Mouse (Mus musculus): ENCODE measurements around the gene Lypd6b.

The Lypd6b gene

DNA sequence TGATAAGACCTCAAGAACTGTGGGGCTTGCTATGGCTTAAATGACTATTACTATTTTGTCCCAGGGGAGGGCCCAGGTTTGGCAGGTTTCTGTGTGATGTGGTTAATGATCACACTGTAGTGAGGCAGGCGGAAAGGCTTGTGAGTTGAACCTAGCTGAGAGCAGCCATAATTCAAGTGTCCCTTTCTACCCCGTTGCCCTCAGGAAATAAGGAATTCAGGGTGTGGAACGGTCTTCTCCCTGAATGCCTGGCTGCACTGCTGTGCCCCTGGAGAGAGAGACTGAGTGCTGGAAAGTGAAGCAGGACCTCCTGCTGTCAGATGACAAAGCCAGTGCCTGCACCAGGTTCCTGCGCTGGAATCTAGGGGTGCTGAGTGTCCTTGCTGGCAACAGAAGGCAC lies 40.3 kb downstream of the Lypd6b start:
- WGBS, result 68% methylated on average over 4 of the region's 4 CpGs

DNA sequence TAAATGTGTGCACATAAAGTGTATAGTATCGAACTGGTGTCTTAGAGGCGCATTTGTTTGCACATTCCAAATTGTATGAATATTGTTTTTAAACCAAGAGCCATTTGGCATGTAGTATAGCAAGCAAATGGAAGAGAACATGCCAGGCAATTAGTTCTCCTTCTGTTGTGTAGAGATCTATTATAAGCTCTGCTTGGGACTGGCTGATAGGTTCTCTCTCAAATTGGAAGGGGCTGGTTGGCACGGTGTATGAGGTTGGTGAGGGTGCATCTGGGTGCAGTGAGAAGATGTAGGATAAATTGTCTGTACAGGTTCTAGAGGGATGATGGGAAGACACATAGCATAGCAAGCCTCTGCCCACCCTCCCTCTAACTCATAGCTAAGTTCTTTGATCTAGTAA lies 42.9 kb downstream of the Lypd6b start:
- 75% methylated on average over 3 of the region's 3 CpGs for WGBS

DNA sequence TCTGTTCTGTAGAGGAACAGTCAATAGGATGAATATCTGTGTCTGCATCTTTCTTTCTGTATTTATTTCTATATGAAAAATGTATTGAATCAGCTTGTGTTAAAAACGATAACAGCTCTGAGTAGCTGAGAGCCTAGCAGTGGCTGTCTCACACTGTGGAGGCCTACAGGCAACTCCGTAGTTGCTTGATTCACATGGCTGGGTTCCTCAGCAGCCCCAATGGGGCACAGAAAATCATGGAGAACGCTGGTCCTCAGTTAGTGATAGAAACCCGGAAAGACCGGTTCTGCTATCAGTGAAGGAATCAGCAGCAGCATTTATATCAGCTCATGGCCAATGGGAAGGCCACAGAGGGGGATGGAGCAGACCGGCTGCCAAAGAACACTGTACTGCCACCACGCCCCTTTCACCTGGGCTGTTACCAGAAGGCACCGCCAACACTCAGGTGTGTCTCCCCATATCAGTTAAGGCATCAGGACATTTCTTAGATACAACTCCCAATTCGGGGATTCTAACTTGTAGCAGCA lies 44.9 kb downstream of the Lypd6b start:
- 89% methylated on average over 9 of the region's 9 CpGs for WGBS

DNA sequence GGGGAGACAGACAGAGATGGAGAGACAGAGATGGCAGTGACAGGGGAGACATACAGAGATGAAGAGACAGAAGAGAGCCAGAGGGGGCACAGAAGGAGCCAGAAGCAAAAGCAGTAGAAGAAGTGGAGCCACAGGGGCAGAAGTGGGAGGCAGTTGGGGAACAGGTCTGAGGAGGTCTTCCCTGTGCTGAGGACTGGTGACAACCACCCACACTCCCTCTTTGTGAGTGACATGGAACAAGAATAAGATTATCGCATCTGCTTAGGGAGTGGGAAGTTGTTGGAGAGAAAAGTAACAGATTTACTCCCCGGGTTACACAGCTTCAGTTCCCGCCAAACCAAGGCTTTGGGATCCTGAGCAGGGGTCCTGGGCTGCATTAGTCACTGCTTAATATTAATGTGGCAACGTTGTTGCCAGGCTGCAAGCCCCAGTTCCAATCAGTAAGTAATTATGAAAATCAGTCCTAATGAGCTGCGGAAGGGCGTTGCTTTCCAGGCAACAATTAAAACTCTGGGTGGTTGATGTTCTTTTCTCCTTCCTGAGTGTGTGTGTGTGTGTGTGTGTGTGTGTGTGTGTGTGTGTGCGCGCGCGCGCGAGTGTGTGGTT lies 50.1 kb downstream of the Lypd6b start:
- 28% methylated on average over 12 of the region's 12 CpGs for WGBS

DNA sequence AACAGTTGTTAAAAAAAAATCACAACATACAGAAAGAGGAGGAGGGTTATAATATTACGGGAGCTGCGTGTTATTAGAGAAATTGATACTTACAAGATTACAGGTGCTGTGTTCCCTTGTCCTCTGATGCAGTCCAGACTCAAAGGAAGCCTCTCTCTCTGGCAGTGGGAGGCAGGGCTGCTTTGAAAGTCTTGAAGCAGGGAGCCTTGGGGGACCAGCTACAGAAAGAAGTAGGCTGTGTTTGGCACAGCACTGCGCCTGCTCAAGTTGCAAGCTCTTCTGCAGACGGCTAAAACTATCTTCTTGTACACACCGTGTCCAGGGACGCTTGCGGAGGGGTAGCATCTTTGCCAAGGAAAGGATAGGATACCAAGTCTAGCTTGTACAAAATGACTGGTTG lies 51.1 kb downstream of the Lypd6b start:
- WGBS, result 41% methylated on average over 7 of the region's 7 CpGs

DNA sequence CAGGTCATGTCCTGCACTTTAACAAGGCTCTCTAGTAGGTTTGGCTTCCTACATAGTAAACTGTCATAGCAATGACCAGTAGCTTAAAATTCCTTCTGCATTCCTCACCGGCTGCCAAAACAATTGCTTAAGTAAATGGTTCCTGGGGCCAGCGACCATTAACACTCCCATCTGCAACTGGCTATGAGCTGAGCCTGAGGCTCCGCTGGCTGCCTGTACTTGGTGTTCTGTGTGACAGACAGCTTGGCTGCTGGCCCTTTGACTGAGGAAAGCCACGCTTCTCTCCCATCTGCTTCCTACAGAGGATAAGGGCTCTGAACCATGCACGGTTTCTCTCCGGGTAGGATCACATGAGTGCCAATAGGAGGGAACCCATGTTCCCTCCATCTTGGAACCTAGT lies 53.1 kb downstream of the Lypd6b start:
- WGBS, result 52% methylated on average over 6 of the region's 6 CpGs

DNA sequence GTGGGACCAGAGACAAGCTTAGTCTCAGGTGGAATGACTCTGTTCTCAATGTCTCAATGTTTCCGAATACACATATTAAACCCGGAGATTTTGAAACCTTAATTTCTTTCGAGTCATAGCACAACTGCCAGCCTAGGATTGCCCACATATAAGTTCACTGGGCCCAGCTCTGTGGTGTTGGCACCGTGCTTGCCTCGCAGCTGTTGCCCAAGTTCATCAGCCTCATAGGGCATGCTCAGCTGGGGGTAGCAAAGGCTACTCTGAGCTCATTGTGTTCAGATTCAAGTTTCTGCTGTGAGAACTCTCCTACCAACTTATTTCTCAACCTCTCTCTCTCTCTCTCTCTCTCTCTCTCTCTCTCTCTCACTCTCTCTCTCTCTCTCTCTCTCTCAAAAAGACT lies 53.6 kb downstream of the Lypd6b start:
- 90% methylated on average over 5 of the region's 5 CpGs for WGBS

DNA sequence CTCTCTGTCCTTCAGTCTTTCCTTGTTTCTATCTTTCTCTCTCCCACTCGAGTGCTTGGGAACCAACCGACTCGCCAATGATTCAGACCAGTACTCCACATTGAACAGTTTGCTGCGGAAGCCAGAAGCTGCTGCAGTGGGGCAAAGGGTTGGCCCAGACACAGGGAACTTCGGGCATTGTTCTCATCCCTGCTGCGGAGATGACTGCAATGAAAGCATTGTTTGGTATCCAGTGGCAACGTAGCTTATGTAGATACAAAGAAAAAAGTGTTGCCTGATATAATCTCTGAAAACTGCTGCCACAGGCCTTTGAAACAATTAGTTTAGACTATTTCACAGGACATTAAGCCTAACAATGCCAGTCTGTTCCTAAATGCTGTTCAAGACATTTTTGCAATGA lies 57.6 kb downstream of the Lypd6b start:
- 48% methylated on average over 7 of the region's 7 CpGs for WGBS

DNA sequence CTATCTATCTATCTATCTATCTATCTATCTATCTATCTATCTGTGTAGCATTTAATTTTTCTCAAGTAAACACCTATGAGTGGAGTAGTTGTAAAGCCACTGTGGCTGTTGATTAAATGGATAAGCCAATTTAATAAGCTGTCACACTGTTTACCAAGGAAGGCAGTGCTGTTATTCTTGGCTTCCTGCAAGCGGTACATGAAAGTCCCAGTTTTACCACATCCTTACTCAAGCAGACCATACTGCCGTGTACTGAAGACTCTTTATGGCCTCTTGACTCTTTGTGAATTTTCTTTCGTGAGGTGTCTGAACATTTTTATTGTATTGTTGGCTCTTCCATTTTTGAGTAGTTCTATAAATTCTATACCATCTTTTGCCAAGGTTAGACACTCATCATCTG lies 58.6 kb downstream of the Lypd6b start:
- WGBS, result 77% methylated on average over 3 of the region's 3 CpGs

DNA sequence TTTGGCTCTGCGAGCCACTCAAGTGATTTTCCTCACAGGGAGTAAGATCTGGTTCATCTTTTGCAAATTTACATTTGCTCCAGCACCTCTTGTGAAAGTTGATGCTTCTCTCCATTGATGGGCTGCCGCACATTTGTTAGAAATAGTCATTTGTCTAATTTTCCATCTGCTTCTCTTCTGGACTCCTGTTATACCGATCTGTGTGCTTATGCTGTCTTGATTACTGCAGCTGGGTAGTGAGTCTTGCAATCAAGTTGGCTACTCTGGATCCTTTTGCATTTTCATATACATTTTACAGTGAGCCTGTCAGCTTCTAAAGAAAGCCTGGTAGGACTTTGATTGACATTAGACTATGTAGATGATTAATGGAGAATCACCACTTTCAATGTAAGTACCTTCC lies 59.4 kb downstream of the Lypd6b start:
- 63% methylated on average over 3 of the region's 3 CpGs for WGBS

DNA sequence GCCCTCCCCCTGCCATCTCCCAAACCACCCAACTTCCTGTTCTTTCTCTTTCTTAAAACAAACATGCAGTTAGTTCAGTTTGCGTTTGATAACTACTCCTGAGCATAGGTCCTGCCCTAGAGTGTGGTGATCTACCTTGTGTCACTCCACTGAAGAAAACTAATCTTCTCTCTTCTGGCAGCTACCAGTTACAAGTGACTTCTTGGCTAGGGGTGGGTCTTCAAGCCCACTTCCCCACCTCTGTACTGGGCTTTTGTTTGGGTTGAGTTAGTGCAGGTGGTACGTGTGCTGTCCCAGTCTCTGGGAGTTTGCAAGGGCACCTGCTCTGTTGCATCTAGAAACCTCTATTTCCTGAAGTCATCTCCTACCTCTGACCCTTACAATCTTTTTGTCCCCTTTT lies 60.3 kb downstream of the Lypd6b start:
- WGBS, result 87% methylated on average over 2 of the region's 2 CpGs

DNA sequence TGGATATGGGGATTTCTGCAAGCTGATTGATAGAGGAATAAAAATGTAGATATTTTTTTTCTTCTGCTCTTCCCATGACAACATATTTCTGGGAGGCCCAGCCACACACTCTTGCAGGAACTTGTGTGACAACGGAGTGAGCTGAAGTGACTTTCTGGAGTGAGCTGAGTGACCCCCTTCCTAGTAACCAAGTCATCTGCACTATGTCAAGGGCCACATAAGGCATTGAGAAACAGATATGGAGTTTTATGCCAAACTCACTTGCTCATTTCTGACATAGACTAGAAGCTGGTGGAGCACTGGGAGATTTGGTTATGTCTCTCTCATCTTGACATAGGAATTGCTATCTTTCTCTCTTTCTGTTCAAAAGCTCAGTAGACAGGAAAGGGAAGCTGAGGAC lies 62.3 kb downstream of the Lypd6b start:
- 88% methylated on average over 1 of the region's 1 CpGs for WGBS

DNA sequence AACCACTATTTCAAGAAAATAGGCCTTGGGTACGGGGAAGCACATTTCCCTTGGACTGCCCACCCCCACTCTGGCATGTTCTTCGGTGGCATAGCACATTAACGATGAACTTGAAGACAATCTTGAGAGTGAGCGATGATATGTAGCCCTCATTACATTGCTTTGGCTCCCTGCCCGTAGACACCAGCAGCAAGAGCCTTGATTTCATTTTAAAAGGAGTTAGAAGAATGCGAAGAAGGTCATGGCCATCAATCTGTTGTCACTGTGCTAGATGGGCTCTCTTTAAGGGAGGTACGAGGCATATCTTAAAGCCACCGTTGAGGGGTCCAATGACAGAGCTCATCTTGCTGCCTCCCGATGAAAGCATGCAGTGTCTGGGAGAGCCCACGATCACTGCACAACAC lies 68.7 kb downstream of the Lypd6b start:
- WGBS, result 65% methylated on average over 10 of the region's 10 CpGs

DNA sequence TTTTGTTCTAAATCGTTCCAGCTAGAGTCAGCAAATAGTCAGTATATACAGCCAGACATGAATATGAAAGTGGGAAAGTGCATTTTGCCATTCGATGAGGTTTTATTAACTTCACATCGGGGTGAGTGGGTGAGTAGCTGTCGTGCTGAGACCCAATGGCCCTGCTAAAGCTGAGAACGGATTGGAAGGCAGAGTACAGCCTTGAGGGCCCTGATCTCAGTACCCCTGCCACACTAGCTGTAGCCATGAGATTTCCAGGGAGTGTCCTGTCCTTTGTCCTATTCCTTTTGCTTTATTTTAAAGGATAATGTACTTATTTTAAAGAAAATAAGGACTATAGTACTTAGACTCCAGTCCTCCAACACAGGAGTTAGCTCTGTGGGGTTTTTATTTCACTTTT lies 69.1 kb downstream of the Lypd6b start:
- 66% methylated on average over 5 of the region's 5 CpGs for WGBS

DNA sequence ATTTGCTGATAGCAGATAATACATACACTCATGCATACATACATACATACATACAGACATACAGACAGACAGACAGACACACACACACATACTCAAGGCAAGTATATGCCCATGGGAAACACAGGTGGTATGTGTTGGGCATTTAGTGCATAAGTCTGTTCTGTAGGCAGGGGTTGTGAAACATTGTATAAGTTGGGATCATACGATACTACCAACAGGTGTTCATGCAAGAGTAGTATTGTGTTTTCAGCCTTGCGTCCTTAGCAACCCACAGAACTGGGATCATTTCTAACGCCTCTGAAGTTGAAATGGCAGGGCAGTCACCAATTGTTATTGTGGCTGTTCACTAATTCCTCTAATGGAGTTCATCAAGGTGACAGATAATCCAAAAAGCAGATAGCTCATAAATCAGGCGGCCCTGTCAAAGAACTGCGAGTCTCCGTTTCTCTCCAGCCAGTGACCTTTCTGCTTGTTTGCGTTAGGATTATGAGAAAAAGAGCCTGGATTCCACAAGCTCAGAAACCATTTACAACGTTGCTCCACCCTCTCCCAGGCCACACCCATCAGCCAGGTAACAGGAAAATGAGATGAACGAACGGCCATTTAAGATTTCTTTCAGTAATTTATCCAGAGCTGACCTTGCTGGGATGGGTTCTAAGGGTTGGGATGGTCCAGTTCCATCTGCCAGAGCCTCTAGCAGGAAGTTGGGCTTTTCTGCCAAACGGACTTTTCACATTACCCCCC lies 72.9 kb downstream of the Lypd6b start:
- WGBS, result 74% methylated on average over 11 of the region's 11 CpGs

DNA sequence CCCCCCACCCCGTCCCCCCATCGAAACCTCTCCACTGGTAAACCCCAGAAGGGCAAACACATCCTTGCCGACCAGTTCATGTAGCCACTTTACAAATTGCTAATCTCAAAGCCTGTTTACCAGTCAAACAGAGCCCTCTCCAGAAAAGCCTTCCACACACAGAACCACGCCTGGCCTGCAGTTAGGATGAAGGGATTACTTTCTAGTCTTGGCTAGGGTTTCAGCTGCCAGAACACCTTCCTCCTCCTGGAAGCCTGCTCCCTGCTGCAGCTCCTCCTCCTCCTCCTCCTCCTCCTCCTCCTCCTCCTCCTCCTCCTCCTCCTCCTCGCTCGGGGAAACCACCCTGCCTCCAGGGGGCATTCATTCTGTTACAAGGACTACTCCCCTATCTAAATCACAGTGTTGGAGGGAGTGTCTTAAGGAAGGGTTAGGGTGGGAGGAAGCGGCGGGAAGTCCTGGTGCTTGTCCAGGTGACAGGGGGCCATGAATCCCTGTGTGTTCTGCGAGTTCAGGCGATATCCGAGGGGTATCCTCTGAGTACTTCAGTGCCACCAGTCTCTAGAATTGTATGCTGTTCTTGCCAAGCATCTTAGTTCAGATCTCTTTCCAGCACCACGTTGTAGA lies 73.6 kb downstream of the Lypd6b start:
- 40% methylated on average over 10 of the region's 12 CpGs for WGBS

DNA sequence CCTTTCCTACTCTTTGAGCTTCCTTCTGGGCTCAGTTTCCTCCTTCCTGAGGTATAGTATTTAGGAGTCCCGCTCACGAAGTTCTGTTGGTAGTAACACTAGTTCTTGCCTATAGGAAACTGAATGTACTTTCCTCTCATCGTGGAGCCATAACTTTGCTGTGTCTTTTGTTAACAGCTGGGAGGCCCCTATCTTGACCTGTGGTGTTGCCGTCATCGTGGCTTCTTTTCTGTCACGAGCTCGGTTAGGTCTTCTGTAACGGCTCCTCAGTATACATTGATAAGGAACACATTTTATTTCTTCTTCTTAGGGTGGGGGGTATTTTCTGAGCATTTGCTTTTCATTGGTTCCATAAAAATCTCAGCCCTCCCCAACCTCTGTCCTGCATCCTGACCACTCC lies 74.2 kb downstream of the Lypd6b start:
- WGBS, result 88% methylated on average over 8 of the region's 8 CpGs

DNA sequence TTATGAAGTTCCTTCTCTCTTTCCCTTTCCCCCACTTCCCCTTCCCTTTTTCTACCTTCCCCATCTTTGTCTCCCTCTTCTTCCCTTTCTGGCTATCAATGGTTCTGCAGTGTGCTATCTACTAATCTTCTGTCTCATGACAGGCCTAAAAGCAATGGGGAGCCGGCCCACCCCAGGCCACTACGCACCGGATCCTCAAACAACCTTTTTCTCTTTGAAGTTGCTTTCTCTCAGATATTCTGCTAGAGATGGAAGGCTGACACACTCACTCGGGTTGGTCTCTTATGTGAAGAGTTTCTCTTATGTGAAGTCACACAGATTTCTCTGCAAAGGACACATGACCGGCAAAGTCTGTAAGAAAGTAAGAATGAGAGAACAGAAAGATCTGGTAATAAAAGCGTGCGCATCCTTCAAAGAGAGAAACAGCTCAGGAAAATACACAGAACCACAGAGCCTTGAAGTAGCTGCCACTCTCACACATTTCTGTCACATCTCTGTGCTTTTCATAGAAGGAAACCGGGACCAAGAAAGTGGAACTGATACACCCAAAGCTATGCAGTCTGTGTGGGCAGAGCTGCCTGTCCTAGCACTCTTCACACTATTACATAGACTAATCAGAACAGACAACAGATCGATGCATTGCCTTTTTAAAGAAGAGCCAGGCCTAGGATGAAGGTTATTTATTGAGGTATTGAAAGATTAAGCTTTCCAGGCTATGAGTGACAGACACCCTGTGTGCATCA lies 80.8 kb downstream of the Lypd6b start:
- 84% methylated on average over 9 of the region's 9 CpGs for WGBS

DNA sequence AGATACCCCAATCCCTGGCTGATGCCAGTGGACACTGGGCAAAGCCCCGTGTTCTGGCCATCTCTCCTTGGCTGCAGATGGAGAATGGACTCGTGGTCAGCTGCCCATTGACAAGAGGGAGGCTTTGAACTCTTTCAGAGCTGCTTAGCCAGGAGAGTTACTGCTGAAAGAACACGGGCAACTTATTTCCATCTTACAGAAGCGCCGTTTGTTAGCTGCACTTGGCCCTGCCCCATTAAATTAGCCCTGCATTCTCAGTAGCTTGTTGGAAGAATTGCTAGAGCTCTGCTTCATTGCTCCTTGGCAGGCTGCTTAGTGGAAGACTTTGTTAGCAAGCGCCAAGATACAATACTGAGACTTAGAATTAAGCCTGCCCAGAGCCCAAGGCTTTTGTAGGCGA lies 81.6 kb downstream of the Lypd6b start:
- 61% methylated on average over 7 of the region's 7 CpGs for WGBS

DNA sequence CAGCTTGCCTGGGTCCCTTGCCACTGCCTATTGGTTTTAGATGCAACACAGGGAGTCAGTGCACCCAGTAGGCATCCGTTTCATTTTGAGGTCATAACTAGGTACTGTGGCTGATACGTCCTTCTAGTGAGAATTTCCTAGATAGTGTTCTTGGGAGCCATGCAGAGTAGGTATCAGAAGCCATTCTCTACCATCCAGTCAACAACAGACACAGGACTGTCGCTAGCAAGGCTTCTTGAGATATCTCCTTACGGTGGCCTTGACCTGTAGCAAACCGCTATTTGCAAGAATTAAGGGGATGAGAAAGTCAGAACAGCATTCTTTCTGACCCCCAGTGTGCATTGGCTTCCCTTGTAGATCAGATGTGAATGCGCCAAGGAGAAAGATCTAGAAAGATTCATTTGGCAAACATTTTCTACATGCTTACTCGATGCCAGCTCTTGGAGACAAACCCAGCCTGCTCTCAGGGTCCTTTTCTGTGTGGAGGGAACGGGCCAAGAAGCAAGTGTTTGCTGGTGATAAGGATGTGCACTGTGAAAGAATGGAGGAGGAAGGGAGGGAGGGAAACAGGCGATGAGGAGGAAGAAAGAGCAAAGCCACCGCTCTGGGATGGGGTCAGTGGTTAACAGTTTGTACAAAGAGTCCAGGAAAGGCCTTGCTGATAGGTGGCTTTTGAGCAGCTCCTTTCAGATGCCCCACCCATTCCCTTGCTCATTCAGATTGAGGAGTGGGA lies 82.5 kb downstream of the Lypd6b start:
- WGBS, result 80% methylated on average over 10 of the region's 10 CpGs

DNA sequence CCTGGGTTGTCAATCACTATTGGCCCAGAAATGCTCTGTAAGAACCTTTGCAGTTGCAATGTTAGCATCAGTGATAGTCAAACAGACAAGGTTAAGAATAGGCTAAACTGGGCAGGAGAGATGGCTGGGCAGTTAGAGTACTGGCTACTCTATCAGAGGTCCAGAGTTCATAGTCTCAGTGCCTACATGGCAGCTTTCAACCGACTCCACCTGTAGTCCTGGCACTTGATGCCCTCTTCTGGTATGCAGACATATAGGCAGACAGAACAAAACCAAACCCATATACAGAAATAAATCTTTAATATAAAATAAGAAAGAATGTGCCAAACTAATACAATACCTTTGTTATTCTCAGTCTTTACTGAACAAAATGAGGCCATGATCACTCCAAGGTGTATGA lies 83.5 kb downstream of the Lypd6b start:
- WGBS, result 84% methylated on average over 1 of the region's 1 CpGs

DNA sequence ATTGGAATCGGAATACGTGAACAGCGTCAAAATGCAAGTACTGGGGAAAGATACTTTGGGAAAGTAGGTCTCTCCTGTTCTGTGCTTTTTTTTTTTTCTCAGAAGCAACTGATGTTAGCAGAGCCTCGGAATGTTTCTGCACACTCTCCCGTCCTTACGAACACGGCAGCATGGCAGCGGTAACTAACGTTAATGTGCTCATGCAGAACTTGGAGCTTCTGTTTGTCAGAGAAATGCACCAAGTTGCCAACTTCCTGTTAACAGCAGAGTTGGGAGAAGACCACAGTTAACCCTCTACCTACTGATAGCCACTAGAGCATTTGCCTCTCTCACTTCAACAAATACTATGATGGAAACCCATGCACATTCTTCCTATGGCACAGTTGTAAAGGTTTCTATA lies 93.0 kb downstream of the Lypd6b start:
- WGBS, result 42% methylated on average over 9 of the region's 9 CpGs
